Mouse (Mus musculus) brown adipose tissue, adult 24 weeks (tissue): ENCODE results near the gene Ptger3. TPM values are rescaled to one million over a fixed set of nuclear protein-coding genes. Genes with fewer than 3 reads are reported as not detected.

Experiments
- H3K27ac ChIP-seq: fragments of 200-500 bp; replicated peaks from 2 replicates; pipeline ENCODE4 v1.5.1; 2012; ENCODE audit warnings: low read depth, mild to moderate bottlenecking, low read length
- H3K4me1 ChIP-seq: fragments of 200-500 bp; 2 replicates; pipeline ENCODE4 v1.6.1; 2012; ENCODE audit warnings: low read length, mixed read lengths; ENCODE audit not compliant: control insufficient read depth, insufficient read depth, insufficient read length
- H3K4me3 ChIP-seq: fragments of 200-500 bp; 2 replicates; pipeline ENCODE4 v1.5.1; 2012; ENCODE audit warnings: low read depth, mild to moderate bottlenecking, low read length, moderate library complexity; ENCODE audit not compliant: insufficient read depth
- polyA plus RNA-seq: library from polyadenylated mRNA; stranded (reverse); fragments of >200 nt; gene quantifications from 2 replicates; pipeline ENCODE4 v1.2.4, GENCODE M21; 2012; ENCODE audit not compliant: missing spikeins, insufficient read depth, insufficient read length

The Ptger3 gene
- polyA plus RNA-seq, 1 experiment: 119 TPM

DNA sequence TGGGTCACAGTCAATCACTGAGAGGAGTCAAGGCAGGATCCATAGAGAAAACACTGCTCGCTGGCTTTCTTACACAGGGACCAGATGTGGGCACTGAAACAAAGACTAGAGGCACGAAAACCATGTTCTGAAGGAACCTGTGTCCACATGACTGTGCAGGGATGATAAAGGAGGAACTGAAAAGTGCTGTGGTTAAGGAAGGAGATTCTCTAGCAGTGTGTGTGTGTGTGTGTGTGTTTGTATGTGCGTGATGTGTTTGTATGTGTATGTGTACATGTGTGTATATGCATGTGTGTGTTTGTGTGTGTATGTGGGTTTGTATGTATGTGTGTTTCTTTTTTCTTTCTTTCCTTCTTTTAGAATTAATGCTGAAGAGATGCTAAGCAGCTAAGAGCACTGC is 67.7 kb downstream of the Ptger3 start:
- no peak overlapping the region for H3K27ac ChIP-seq
- H3K4me1 ChIP-seq: no peaks in the 10 kb centered on the region
- no peak overlapping the region for H3K4me3 ChIP-seq

DNA sequence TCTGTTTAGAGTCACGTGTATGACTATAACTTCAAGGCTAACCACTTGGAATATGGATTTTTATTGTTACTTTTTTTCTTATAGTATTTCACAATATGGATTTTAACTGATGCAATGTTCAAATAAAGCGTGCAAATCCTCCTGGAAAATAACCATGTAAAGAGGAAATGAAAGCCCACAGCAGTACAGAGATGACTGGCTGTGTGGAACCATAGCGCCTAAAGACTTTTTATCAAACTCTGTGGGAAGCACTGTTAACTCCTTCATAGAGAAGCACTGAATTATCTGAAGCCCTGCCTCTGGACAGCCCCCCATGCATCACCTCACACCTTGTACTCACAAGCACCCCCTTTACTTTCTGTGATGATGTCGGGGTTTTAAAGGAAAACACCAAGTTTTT is 69.0 kb downstream of the Ptger3 start:
- no peak overlapping the region for H3K27ac ChIP-seq

DNA sequence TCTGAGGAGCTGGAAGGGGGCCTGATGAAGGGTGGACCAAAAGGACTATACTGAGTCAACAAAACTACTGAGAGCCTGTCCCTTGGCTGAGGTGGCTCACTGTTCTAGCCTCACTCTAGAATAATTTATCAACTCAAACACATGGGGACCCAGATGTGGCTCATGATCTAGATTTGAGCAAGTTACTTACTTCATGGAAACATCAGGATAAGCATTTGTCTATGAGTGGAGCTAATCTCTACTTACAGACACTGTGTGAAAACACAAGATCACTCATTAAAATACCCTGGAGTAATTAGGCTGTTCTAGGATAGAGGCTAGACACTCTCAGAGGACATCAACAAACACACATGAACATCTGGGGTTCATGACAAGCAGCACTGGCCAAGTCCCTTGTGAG is 70.2 kb downstream of the Ptger3 start:
- Histone ChIP-seq H3K27ac (no peak overlapping the region), H3K4me3 (no peak overlapping the region), H3K4me1 (no peaks in the 10 kb centered on the region)

More for the DNA sequence above, 69.0 kb downstream of the Ptger3 start:
- Histone ChIP-seq H3K4me3 (no peak overlapping the region), H3K4me1 (no peaks in the 10 kb centered on the region)

DNA sequence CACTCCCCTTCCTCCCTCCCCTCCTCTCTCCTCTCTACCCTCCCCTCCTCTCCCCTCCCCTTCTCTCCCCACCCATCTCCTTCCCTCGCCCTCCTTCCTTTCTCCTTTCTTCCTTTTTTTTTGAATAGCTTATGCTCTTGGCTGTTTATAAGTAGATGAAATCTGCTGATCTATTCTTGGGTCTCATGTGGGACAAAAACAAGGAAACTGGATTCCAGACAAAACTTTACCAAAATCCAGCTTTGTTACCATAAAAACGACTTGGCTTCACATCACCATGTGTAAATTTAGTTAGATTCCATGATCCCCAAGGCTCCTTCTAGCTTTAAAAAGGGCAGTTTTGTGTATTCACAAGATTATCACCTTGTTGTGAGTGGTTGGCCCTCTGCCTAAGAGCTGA is 70.6 kb downstream of the Ptger3 start:
- Histone ChIP-seq H3K27ac (no peak overlapping the region), H3K4me1 (no peaks in the 10 kb centered on the region), H3K4me3 (no peak overlapping the region)

DNA sequence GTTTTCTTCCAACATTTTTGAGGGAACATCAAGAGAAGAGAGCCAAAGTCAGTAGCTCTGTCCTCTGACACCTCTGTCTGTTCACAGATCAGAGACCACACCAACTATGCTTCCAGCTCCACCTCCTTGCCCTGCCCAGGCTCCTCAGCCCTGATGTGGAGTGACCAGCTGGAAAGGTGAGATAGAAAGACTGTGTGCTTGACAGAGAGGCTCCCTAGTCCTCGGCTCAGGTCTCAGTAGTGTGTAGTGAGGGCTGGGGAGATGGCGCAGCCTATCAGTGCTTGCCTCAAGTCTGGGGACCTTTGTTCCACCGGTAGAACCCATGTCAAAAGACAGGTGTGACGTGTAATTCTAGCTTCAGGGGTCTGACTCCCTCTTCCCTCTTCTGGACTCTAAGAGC is 74.9 kb downstream of the Ptger3 start:
- Histone ChIP-seq H3K4me3 (no peak overlapping the region), H3K4me1 (no peaks in the 10 kb centered on the region), H3K27ac (no peak overlapping the region)

DNA sequence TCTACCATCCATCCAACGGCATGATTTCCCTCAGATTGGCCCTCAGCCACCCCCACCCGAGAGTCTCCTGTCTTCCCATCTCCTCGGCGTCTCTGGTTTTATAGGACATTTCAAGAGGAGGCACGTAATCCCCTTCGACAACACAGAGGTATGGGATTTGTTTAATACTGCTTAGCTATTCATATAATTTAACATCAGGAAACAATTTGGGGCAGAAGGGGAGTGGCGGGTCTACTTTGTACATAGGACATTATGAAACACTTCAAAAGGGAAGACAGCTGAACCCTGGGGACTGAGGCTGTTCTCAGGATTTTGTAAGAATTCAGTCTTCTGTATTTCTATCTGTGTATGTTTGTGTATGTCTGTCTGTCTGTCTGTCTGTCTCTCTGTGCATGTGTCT is 94.9 kb downstream of the Ptger3 start:
- Histone ChIP-seq H3K4me1 (peaks cover 11% of the 10 kb centered on the region), H3K27ac (peak overlapping the region; percentile 44), H3K4me3 (no peak overlapping the region)

DNA sequence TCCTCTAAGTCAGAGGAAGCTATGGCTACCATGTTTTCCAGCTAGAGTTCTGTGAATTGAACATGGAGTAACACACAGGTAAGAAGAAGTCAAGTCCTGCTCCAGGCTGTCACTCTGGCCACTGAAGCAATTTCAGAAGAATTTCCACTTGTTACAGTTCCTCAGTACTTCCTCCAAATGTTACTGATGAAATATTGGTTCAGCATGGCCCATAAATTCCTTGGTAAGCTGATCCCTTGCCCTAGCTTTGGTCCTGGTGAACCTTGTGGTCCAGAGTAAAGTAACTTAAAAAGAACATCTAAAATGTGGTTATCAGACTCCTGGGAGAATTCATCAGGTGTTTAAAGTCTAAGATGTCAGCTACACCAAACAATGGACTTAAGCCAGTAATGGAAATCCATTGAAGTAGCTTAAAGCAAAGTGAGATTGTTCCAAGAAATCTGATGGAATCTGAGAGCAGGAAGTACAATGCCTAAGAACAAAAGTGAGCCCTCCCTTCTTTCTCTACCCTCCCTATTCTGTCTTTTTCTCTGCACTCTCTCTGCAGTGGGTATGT is 97.9 kb downstream of the Ptger3 start:
- Histone ChIP-seq H3K4me1 (peaks cover 9% of the 10 kb centered on the region; the same call in 1 of the 2 replicates), H3K4me3 (no peak overlapping the region), H3K27ac (no peak overlapping the region)

DNA sequence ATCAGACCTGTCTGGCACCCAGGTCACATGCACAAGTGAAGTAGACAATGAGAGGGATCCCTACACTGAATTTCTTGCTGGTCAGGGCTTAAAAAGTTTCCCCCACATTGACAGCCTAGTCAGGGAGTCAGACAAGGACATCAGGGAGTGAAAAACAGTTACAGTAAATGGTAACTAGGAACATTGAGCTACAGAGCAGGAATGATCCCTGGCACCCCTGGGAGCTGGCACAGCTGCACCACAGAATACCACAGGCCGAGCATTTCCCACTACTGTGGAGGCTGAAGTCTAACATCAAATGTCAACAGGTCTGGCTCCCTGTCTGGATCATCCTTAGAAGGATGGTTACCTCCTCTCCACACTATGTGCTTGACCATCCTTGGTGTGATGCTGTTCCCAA is 98.8 kb downstream of the Ptger3 start:
- no peak overlapping the region for H3K27ac ChIP-seq
- no peak overlapping the region for H3K4me3 ChIP-seq
- peaks cover 4% of the 10 kb centered on the region; the same call in 1 of the 2 replicates for H3K4me1 ChIP-seq

DNA sequence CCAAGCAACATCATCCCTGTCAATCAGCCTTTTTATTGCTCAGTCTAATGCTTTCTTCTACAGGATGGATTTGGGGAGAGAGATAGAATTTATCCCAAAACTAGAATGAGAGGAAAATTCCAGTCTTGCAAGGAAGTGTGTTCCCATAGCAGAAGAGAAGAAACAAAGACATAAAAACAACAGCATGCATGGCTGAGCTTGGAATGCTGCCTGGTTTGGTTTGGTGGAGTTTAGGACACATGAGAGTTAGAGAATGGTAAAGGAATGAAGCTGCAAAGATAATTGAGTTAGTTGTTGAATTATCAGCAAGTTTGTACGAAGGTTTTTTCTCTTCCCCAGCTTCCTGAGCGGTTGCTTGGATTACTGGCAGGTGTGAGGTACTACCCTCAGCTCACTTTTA is 99.5 kb downstream of the Ptger3 start:
- Histone ChIP-seq H3K4me1 (peaks cover 4% of the 10 kb centered on the region; the same call in 1 of the 2 replicates), H3K27ac (no peak overlapping the region), H3K4me3 (no peak overlapping the region)

DNA sequence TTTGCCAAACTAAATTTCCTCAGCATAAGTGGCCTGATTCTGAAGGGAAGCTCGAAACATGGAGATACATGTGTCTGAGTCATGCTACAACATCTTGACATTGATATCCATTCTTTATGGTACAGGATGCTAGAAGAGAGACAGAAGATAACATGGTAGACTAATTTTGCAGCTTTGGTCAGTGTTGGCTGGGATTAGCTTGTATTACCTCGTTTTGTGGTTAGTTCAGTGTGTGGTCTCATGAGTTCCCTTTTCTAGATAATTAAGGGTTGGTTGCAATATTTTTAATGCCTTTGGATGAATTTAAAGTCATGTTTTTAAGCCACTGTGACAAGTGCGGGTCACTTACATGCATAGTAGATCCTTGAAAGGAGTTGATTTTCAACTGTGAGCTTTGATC is 119.4 kb downstream of the Ptger3 start:
- Histone ChIP-seq H3K27ac (no peak overlapping the region), H3K4me3 (no peak overlapping the region), H3K4me1 (no peaks in the 10 kb centered on the region)

DNA sequence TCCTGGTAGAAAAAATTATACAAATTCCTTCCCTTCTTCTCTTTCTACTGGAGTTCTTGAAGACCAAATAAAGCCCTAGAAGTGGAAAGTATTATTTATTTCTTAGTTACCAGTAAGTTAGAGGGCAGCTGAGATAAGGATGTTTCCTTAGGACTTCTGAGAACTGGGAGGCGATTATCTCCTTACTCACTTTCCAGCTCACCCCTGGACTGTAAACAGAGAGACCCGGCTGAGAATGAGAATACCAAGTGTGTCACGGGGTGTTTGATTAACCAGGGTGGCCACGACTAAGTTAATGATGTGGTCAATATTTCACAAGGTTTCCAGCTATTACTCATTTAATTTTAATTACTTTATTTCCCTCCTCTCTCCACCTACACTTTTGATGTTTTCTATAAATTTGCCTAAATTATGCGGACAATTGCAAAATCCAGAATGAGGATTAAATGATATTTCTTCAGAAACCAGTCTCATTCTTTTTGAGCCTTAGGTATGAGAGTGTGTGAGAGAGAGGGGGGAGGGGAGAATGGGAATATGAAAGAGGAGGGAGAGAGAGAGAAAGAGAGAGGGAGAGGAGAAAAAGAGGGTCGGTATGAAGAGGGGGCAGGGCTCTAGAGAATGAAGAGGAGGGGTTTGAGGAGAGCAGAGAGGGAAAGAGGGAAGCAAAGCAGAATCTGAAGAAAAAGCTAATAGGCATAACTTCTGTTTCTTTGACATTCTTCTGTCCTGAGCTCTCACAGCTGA is 121.9 kb downstream of the Ptger3 start:
- H3K4me1 ChIP-seq: no peaks in the 10 kb centered on the region
- no peak overlapping the region for H3K4me3 ChIP-seq
- no peak overlapping the region for H3K27ac ChIP-seq

Other genes with a start within 250 kb of the Ptger3 start
- gene Zranb2, start 32.7 kb upstream of the Ptger3 start, polyA plus RNA-seq: 69.3 and 71.2 TPM in 2 replicates